ENCODE assay signal across 16 mouse cellular contexts in genomic region chr6:73232152-73232584, GRCm38 (mm10). TPM values are rescaled to one million over a fixed set of nuclear protein-coding genes. Genes with fewer than 3 reads are reported as not detected.
DNase-seq lines count a peak whose midpoint lies in the region; ATAC-seq and TF ChIP-seq lines count a peak whose summit lies in the region.
"Had no signal": no experiment of that assay in that cellular context is flagged by ENCODE, and none has a peak within 500 bp of the region (broad histone marks: within the 10 kb centered on the region; RNA-seq: fewer than 3 reads in every experiment).

No protein-coding gene starts in this region.

- ATAC-seq in kidney, embryonic 16.5 days (ENCODE audit: low FRiP score, low TSS enrichment): peak; percentile 68; the same call in 1 of the 2 replicates
- ATAC-seq in liver, embryonic 13.5 days (ENCODE audit: low read depth): peak; percentile 67
- no peak for ATAC-seq in forebrain, embryonic 11.5 days (replicated peaks; ENCODE audit: low FRiP score)
- ATAC-seq: forebrain, postnatal 0 days had no signal

- intact Hi-C loops in gastrocnemius, postnatal 14 days (cut with DNase I; ENCODE audit: low total_unique reads): no loop called here

- peaks cover 12% of the 10 kb centered on the region for H3K4me1 ChIP-seq in testis, adult 2 months (ENCODE audit: control insufficient read depth, insufficient read depth, low read length)
- H3K4me1 ChIP-seq in kidney, embryonic 16.5 days (ENCODE audit: insufficient read depth, low read length): peaks cover 4% of the 10 kb centered on the region; the same call in 1 of the 2 replicates
- H3K4me1 ChIP-seq in liver, embryonic 13.5 days (replicated peaks): peaks cover 7% of the 10 kb centered on the region
- no peaks in the 10 kb centered on the region for H3K4me1 ChIP-seq in forebrain, embryonic 11.5 days (replicated peaks; ENCODE audit: control insufficient read depth, insufficient read depth, low read length)

- 0 out of 2 replicates have a peak, but pooled peaks have one; percentile 25 for TF ChIP-seq POLR2A in testis, adult 2 months (IDR thresholded peaks at IDR 0.05; ENCODE audit: control insufficient read depth, low read depth, low read length)

- no peaks in the 10 kb centered on the region; the same call in 1 of the 2 replicates for H3K9me3 ChIP-seq in kidney, embryonic 16.5 days (ENCODE audit: low read length)
- H3K9me3 ChIP-seq in liver, embryonic 13.5 days (replicated peaks): no peaks in the 10 kb centered on the region
- H3K9me3 ChIP-seq in forebrain, embryonic 11.5 days (ENCODE audit: control insufficient read depth, low read length): no peaks in the 10 kb centered on the region
- H3K9me3 ChIP-seq: embryonic facial prominence, embryonic 15.5 days had no signal

- peak overlapping the region; percentile 59 for H3K27ac ChIP-seq in testis, adult 2 months (ENCODE audit: control insufficient read depth, insufficient read depth, low read depth, low read length)
- H3K27ac ChIP-seq in kidney, embryonic 16.5 days (ENCODE audit: low read length): no peak overlapping the region
- H3K27ac ChIP-seq in liver, embryonic 13.5 days: peak overlapping the region; percentile 62; the same call in 1 of the 2 replicates
- no peak overlapping the region for H3K27ac ChIP-seq in forebrain, embryonic 11.5 days (ENCODE audit: low read depth, low read length)
- H3K27ac ChIP-seq: embryonic facial prominence, embryonic 15.5 days had no signal

- peak overlapping the region; percentile 44 for H3K4me3 ChIP-seq in testis, adult 2 months (ENCODE audit: control insufficient read depth, low read depth, low read length)
- no peak overlapping the region for H3K4me3 ChIP-seq in kidney, embryonic 16.5 days (ENCODE audit: low read length)
- 0 out of 2 replicates have a peak overlapping the region, but pooled peaks have one; percentile 14 for H3K4me3 ChIP-seq in liver, embryonic 13.5 days (replicated peaks)
- no peak overlapping the region for H3K4me3 ChIP-seq in forebrain, embryonic 11.5 days (ENCODE audit: low read depth, low read length)
- H3K4me3 ChIP-seq: embryonic facial prominence, embryonic 15.5 days had no signal

- H3K9ac ChIP-seq in kidney, embryonic 16.5 days (replicated peaks; ENCODE audit: low read length): no peak overlapping the region
- H3K9ac ChIP-seq in liver, embryonic 13.5 days: no peak overlapping the region
- no peak overlapping the region for H3K9ac ChIP-seq in forebrain, embryonic 11.5 days (ENCODE audit: low read length)
- H3K9ac ChIP-seq: embryonic facial prominence, embryonic 15.5 days; forebrain, postnatal 0 days had no signal

- H3K27me3 ChIP-seq in testis, adult 2 months (ENCODE audit: control insufficient read depth, insufficient read depth, low read length): no peaks in the 10 kb centered on the region
- H3K27me3 ChIP-seq in kidney, embryonic 16.5 days (ENCODE audit: insufficient read depth, low read length): no peaks in the 10 kb centered on the region
- no peaks in the 10 kb centered on the region for H3K27me3 ChIP-seq in liver, embryonic 13.5 days
- no peaks in the 10 kb centered on the region for H3K27me3 ChIP-seq in forebrain, embryonic 11.5 days (ENCODE audit: control insufficient read depth, insufficient read depth, low read length)
- H3K27me3 ChIP-seq: embryonic facial prominence, embryonic 15.5 days; Patski had no signal

- no peak overlapping the region for H3K4me2 ChIP-seq in kidney, embryonic 16.5 days (replicated peaks; ENCODE audit: low read depth, low read length)
- H3K4me2 ChIP-seq in liver, embryonic 13.5 days: no peak overlapping the region
- H3K4me2 ChIP-seq in forebrain, embryonic 11.5 days (ENCODE audit: low read depth, low read length, severe bottlenecking): no peak overlapping the region
- H3K4me2 ChIP-seq: embryonic facial prominence, embryonic 15.5 days had no signal

- no peaks in the 10 kb centered on the region for H3K36me3 ChIP-seq in testis, adult 2 months (ENCODE audit: control insufficient read depth, insufficient read depth, low read length)
- no peaks in the 10 kb centered on the region for H3K36me3 ChIP-seq in kidney, embryonic 16.5 days (ENCODE audit: insufficient read depth, low read length)
- H3K36me3 ChIP-seq in liver, embryonic 13.5 days: no peaks in the 10 kb centered on the region
- H3K36me3 ChIP-seq in forebrain, embryonic 11.5 days (ENCODE audit: control insufficient read depth, insufficient read depth, low read length): no peaks in the 10 kb centered on the region
- H3K36me3 ChIP-seq: embryonic facial prominence, embryonic 15.5 days had no signal

- TF ChIP-seq CTCF in testis, adult 2 months (IDR thresholded peaks at IDR 0.05; ENCODE audit: control insufficient read depth, insufficient read depth, insufficient replicate concordance, low read depth, low read length): no peak

- no peak for DNase-seq in testis, postnatal 14 days (ENCODE audit: low spot score)
- DNase-seq in liver, embryonic 13.5 days: no peak
- no peak for DNase-seq in thymus, adult 18-20 months
- no peak for DNase-seq in forebrain, embryonic 11.5 days (ENCODE audit: low spot score)
- no peak for DNase-seq in adrenal gland, adult 2 months
- no peak for DNase-seq in gastrocnemius, postnatal 14 days
- DNase-seq: adrenal gland, postnatal 25 days; forebrain, postnatal 0 days; heart, adult 18-20 months; heart, postnatal 36 days; left cerebral cortex, postnatal 4 days; thymus, postnatal 14 days had no signal

- 77% methylated on average over 12 of the region's 12 CpGs for WGBS in kidney, embryonic 16.5 days
- 68% methylated on average over 12 of the region's 12 CpGs for WGBS in liver, embryonic 13.5 days (ENCODE audit: insufficient replicate concordance)
- WGBS in forebrain, embryonic 11.5 days: 93% methylated on average over 12 of the region's 12 CpGs

RNA-seq across cellular contexts. Expression of gene Dnah6, which starts 10.7 kb away (rescaled TPM):
- polyA plus RNA-seq in testis, adult 2 months (2012; rRNA removed): 9.0 and 9.9 TPM in 2 replicates
- polyA plus RNA-seq in kidney, embryonic 16.5 days (2015; fragmentation: Nextera tagmentation; extraction: Ambion mirVana): 0.06 and 0.09 TPM in 2 replicates
- polyA plus RNA-seq in liver, embryonic 13.5 days (2015; fragmentation: Nextera tagmentation; extraction: Ambion mirVana): 0.01 TPM in 2 replicates
- polyA plus RNA-seq in forebrain, embryonic 11.5 days (2014; fragmentation: Nextera tagmentation; extraction: Ambion mirVana): 0.04 and 0.08 TPM in 2 replicates
- total RNA-seq in adrenal gland, adult 2 months (2021): under 1 TPM in 1 of 2 experiments, not detected in 1; 0.03 TPM
- 0.01 and 0.02 TPM in 2 replicates for polyA plus RNA-seq in adrenal gland, adult 2 months (2012; rRNA removed)
- under 1 TPM; 0.04 to 0.06 TPM for total RNA-seq in gastrocnemius, postnatal 14 days (2021)

RNA-seq across cellular contexts. Expression of gene Suclg1, which starts 16.0 kb away (rescaled TPM):
- polyA plus RNA-seq in testis, adult 2 months (2012; rRNA removed): 112 and 129 TPM in 2 replicates
- 230 and 251 TPM in 2 replicates for polyA plus RNA-seq in kidney, embryonic 16.5 days (2015; fragmentation: Nextera tagmentation; extraction: Ambion mirVana)
- polyA plus RNA-seq in liver, embryonic 13.5 days (2015; fragmentation: Nextera tagmentation; extraction: Ambion mirVana): 131 and 141 TPM in 2 replicates
- 146 and 158 TPM in 2 replicates for polyA plus RNA-seq in forebrain, embryonic 11.5 days (2014; fragmentation: Nextera tagmentation; extraction: Ambion mirVana)
- 100 to 1,000 TPM; 312 to 405 TPM for total RNA-seq in adrenal gland, adult 2 months (2021)
- 61.3 and 66.1 TPM in 2 replicates for polyA plus RNA-seq in adrenal gland, adult 2 months (2012; rRNA removed)
- total RNA-seq in gastrocnemius, postnatal 14 days (2021): 100 to 1,000 TPM; 355 to 426 TPM

Comparison
In these comparisons a context has a peak if more than half of its experiments do, and no peak if none do; other contexts are left out.
1. H3K27ac ChIP-seq: peak in testis, adult 2 months (single experiment) and liver, embryonic 13.5 days (single experiment); none in kidney, embryonic 16.5 days (single experiment) and forebrain, embryonic 11.5 days (single experiment).
2. H3K4me3 ChIP-seq: peak in testis, adult 2 months (single experiment) and liver, embryonic 13.5 days (single experiment); none in kidney, embryonic 16.5 days (single experiment) and forebrain, embryonic 11.5 days (single experiment).